Mouse (Mus musculus): ENCODE results near the gene Bfsp1.

The Bfsp1 gene

GRCm38 (mm10) chr2:143862484-143863231 is at the start of gene Bfsp1:
Bfsp1 (minus strand) TSS chr2:143863173.
- peak in 1 of 2 experiments; percentile 37 for DNase-seq (ENCODE audit: low spot score in 2 of 2)

DNA sequence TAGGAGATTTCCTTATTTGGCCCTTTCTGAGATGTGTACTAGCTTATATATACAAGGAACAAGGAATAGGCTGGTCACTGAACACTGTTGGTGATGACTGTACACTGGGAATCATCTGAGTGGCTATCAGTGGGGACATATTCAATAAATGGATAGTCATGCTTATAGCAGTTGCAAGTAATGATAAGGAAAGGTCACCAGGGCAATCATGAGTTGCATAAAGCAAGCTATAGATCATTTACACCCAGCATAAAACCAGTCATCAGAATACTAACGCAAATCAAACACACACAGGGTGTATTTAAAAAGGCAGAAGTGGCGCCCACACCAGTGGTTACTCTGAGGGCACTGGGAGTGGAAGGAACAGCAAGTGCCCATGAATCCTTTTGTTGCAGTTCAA is 49.2 kb upstream of the Bfsp1 start:
- DNase-seq (ENCODE audit: low spot score in 2 of 2): no peak

GRCm38 (mm10) chr2:143909230-143909629 is 46.3 kb upstream of the Bfsp1 start:
- no peak for DNase-seq (ENCODE audit: low spot score in 2 of 2)

GRCm38 (mm10) chr2:143904896-143905295 is 41.9 kb upstream of the Bfsp1 start:
- DNase-seq (ENCODE audit: low spot score in 2 of 2): no peak

DNA sequence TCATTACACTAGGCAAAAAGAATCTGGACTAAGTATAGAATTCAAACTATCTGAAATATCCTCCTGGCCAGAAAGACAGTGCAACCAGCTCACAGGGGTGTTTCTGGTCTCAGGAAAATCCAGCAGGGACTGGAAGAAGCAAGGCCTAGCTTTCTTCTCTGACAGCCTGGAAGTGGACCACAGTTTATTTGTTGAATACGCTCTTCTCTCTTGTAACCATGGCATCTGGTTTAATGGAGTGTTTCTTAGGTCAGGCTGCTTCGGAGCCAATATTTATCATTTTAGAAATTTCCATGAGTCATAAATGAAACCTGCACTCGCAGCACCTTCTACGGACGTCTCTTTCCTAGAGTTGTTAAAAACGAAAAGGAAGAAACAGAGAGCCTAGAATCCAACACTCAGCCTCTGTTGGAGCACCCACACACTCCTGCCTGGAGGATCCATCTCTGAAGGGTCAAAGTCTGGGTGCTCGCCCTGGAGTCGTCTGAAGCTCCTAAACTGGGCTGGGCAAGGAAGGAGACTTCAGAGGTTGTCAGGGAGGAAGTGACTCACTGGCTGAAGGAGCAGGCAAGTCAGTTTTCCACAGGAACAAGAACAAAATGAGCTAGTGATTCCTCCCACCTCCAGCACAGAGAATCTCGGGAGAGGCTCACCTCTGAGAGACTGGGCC is 40.5 kb upstream of the Bfsp1 start:
- DNase-seq (ENCODE audit: low spot score in 2 of 2): no peak

- DNase-seq (ENCODE audit: low spot score in 2 of 2): no peak
Observed at GRCm38 (mm10) chr2:143900821-143901351, 37.9 kb upstream of the Bfsp1 start.

GRCm38 (mm10) chr2:143899470-143900220 is 36.7 kb upstream of the Bfsp1 start:
- DNase-seq (ENCODE audit: low spot score in 2 of 2): no peak

GRCm38 (mm10) chr2:143891302-143892048 is 28.5 kb upstream of the Bfsp1 start:
- no peak for DNase-seq (ENCODE audit: low spot score in 2 of 2)

GRCm38 (mm10) chr2:143889860-143890433 is 27.0 kb upstream of the Bfsp1 start:
- DNase-seq (ENCODE audit: low spot score in 2 of 2): no peak

DNA sequence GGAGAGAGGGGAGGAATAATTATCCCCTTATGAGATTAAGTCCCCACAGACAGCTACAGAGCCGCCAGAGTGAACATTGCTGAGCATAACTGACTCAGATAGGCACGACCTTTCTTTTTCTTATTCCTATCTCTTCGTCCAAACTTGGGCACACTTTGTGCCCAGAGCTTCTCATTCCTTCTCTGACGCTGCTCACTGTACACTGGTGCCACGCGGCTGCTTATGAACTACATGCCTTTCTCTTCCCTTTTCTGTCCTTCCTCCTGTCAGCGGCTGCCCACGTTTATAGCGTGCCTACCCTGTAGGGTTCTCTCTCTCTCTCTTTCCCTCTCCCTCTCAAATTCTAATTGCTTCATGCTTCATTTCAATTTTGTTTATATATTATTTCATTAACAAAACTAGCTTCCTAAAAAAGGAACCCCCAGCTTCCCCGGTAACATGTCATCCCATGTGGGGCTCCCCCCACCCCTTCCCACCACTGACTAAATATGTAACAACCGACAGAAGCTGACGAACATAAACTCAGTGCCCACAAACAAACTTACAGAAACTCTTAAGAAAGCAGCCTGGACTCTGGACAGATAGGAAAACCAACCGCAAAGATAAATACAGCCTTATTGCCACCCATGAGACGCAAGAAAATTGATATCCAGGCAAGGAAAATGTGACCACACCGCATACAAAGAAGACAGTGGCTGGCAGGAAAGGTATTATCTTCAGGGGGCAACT is 26.3 kb upstream of the Bfsp1 start:
- DNase-seq (ENCODE audit: low spot score in 2 of 2): no peak

DNA sequence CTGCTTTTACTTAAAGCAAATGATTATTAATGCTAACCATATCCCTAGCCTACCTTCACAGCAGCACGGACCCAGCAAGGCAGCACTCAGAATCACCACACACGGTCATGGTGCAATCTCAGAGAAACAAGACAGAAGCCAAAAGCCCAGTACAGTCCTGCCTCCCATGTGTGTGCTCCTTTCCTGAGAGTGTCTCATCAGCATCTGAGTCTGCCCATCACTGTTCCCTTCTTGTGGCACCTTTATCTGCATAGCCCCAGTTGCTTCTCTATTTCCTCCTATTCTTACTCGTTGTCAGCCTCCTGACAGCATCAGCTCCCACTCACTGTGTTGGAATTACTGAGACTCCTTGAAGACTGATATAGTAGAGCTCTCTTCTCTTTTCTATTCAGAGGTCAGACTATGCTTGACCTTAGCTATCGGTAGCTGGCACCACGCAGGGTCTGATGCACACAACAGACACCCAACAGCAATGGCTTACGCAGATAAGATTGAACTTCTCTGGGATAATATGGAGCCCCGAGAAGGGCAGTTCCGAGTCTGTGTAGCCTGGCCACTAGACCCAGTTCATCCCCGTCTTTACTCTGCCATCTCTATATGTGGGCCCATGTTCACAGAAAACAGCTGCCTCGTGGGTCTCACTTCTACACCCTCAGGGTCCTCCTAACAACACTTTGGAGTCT is 19.8 kb upstream of the Bfsp1 start:
- DNase-seq (ENCODE audit: low spot score in 2 of 2): no peak

GRCm38 (mm10) chr2:143882002-143882401 is 19.0 kb upstream of the Bfsp1 start:
- no peak for DNase-seq (ENCODE audit: low spot score in 2 of 2)

- DNase-seq (ENCODE audit: low spot score in 2 of 2): no peak
Observed at GRCm38 (mm10) chr2:143879311-143879710, 16.3 kb upstream of the Bfsp1 start.

GRCm38 (mm10) chr2:143876929-143877632 is 14.1 kb upstream of the Bfsp1 start:
- DNase-seq (ENCODE audit: low spot score in 2 of 2): no peak

DNA sequence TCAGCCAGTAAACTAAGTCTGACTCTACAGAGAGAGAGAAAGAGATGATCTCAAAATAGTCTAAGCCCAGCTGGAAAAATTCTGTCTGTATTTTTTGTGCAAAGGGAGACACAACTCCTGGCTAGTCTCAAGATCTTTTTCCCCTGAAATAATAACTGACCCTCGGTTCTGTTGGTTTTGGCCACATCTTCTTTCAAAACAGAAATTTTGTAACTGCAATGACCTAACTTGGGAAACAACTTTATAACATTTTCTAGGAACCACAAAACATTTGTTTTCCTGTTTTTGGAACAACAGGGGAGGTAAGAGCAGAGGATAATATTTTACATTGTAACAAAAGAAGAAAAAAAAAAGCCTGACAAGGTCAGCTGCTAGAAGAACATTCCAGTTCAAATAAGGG is 13.1 kb upstream of the Bfsp1 start:
- DNase-seq (ENCODE audit: low spot score in 2 of 2): no peak

DNA sequence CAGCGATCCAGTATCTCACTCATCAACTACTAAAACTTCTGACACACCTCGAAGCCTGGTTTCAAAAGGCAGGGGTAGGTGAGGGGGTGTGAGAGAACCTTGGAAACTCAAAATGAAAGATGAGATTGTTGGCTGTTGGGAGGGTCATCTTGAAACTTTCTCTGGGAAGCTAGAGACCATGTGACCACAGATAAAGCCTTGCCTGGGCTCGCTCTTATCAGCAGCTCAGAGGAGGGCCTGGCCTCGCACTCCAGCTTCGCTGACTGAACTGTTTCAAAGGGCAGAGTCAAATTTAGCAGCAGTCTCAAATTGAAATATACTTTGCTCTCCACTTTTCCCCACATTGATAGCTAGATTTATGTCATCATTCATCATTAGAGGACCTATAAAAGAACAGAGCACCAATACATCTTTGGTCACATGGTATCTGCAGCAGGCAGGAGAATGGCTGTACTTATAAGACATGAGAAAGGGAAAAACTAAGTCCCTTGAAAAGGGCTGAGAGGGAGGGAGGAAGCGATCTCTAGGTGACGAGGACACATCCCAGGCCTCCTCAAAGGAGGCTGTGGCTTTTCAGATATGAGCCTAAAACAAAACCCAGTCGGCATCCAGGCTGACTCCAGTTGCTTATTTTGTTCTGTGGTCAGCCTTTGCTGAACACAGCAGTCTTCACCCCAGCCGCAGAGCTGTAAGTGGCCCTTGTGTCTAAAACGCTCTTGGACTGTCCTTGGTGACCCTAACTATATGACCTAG is 8.1 kb upstream of the Bfsp1 start:
- DNase-seq (ENCODE audit: low spot score in 2 of 2): no peak

- peak; percentile 37 to 74 for DNase-seq (ENCODE audit: low spot score in 2 of 2)
Observed at GRCm38 (mm10) chr2:143867326-143867725, 4.4 kb upstream of the Bfsp1 start.

DNA sequence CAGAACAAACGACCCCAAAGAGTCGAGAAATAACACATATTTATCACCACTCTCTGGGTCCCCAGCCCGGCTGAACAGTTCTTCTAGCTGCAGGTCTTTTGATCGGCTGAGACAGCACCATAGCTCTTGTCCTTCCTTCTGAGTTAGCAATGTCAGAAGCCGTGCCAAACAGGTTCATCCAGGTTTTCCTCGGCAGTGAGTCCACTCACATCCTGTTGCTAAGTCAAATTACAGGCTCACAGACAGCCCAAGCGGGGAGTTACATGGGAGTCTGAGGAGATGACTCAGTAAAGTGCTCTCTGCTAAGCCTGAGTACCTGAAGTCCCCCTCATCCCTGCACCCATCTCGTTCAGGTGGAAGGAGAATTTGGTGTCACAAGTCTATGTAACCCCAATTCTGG is 1.6 kb upstream of the Bfsp1 start:
- no peak for DNase-seq (ENCODE audit: low spot score in 2 of 2)

- DNase-seq (ENCODE audit: low spot score in 2 of 2): no peak
Observed at GRCm38 (mm10) chr2:143859166-143859565, 3.8 kb downstream of the Bfsp1 start.
